Mouse (Mus musculus) regulatory T cell (primary cell): Measurements from ENCODE around the gene Aatf.

ENCODE experiments used
- in situ Hi-C: fragments of 300-600 bp; cut with MboI, MseI; formaldehyde crosslinking; loops from one replicate; pipeline ENCODE4 v1.15.1; 2025; ENCODE audit warnings: high pct_unique_total_duplicates

The Aatf gene

DNA sequence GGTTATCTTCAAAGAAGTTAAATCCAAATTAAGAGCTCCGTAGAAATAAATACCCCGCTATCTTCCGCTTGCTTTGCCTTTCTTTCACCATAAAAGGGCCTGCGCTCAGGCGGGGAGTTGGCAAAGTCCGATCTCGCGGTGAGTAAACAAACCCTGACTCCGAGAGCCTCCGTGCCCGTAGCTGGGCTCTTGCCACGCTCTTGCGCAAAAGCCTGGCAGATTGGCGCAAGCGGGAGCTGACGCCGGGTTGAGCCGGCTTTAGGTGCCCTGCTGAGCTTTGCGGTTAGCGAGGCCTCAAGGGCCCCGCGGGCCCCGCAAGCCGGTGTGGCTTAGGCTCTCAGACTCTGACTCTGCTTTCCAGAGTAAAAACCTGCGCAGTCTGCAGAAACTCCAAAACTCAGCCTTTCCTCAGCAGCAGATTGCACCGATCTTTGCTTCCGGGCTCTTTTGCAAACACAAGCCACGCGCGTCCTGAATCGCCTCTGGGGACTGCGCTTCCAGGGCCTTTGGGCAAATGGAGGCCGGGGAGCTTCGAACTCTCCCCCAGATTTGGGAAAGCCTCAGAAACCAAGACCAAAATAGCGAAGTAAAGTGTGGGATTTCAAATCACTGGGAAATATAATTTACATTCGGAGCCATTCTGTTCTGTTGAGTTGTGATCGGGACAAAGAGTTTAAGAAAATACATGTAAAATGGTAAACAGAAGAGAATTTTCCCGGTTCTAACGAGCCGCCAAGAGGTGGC, 9.4 kb upstream of the Aatf start:
- in situ Hi-C loops, result no loop called here

DNA sequence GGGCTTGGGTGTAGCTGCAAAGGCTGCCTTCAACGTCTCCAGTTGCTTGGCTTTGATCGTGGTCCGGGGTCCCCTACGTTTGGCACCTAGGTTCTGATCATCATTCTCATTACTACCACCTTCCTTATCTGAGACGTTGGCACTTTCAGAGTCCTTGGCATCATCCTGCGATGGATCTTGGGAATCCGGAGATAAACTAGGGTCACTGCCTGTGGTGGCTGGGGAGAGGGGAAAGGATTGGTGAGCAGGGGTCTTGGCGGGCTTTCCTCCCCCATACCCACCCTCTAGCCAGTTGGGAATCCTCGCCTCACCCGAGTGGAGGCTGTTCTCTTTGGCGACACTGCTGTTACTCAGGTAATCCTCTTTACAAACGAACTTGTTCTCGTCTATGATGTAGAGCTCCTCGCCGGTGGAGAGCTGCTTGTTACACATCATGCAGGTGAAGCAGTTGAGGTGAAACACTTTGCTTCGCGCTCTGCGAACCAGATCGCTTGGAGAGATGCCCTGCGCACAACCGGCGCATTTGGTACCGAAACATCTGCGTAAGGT, 8.5 kb upstream of the Aatf start:
- in situ Hi-C loops, result no loop called here

DNA sequence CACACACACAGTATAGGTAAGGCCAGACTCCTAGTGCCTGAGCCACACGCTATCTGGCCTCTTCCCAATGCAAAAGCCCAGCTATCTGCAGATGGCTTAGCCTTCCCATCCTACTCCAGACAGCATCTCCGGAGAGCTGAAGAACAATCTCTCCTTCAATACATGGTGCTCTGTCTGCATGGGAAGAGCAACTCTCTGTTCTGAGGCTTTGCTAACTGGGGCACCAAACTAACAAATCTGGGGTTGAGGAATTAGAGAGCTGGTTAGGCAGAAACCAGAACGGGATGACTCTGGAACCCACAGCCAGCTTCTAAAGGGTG, 7.7 kb upstream of the Aatf start:
- in situ Hi-C loops, result no loop called here

DNA sequence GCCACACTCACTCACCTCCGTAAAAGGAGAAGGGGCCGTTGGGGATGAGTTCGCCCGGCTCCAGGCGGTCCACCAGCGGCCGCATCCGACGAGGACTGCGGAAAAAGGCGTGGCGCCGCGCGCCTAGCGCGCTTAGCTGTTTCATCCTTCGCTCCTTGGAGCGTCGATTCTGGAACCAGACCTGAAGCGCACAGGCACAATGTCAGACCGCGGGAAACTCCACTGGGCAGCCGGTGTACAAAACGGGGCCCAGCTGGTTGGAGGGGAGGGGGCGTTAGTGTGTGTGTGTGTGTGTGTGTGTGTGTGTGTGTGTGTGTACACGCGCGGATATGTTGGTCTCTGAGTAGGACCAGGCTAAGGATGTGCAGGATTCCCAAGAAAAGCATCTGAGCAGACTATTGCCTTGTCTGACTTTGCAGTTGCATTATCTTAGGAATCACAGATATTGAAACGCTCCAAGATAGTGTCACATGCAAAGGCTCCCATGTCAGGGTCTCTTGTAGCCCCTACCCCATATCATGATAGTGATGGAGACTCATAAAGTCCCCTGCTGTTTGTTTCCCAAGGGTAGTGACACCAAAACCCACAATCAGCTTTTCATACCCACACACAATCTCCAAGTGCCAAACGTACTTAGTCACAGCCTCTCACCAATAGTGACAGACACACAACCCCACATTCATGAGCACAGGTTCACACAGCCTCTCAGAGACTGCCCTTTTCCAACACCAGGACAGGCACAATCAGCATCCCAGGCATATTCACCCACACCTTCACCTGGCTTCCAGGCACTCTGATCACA, 7.1 kb upstream of the Aatf start:
- in situ Hi-C loops, result no loop called here

DNA sequence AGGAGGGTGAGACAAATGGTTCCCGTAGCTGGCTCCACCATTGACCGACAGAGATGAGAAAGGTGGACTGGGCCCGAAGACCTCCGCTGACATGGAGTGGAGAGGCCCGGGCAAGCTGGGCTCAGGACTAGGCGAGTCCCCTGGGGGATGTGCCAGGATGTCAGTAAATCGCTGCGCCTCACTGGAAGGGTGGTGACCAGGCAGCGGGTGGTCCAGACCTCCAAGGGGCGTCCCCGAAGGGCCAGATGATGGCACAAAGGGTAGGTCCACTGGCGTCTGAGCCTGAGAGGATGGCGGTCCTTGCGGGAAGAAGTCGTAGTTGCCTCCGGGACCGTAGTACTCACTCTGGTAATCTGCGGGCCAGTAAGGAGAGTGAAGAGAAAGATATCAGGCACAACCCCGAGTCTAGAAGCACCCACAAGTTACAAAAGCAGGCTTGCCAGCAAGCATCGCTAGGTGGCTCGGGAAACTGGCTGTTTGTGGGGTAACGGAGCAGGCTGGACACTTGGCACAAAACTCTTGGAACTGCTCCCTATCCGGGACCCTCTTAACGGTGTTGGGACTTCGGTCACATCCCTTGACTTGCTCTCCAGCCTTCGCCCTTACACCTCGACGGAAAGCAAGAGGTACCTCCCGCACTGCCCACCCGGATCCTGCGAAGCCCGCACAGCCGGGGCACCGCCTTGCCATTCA, 6.4 kb upstream of the Aatf start:
- in situ Hi-C loops, result loop anchor here (10.0 kb wide), 1 partner anchor 375 kb away; no protein-coding TSS in a partner anchor

DNA sequence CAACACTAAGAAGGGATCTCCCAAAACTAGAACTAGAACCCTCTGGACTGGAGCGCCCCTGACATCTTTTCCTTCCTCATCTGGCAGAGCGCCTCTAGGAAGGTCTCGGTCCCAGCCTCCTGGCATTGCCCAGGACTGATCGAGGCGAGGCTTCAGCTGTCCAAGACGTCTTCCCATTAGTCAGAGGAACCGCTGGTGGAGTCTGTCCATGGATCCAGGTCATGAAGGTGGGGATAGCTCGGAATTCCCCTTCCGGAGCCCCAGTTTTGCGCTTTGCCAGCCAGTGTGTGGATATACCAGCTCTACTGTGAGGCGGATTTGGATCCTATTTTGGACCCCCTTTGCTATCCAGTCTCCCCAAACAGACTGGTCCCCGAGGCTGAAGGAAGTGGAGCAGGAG, 5.7 kb upstream of the Aatf start:
- in situ Hi-C loops, result loop anchor here (10.0 kb wide), 1 partner anchor 374 kb away; no protein-coding TSS in a partner anchor

DNA sequence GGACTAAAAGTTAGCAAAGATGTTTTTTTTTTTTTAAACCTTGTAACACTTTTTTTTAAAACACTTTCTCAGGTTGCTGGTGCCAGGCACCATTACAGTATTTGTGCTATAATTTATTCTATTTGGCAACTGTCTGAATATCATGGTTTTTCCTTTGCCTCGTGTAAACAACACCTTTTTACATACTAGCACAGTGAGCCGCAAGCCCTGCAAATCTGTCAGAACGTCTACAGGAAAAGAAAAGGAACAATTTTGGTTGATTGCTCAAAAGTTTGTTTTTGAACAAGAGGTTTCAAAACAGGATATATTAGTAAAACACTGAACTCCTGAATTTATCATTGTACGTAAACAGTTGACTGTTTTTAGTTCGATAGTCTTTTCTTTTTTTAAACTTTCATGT, 4.9 kb upstream of the Aatf start:
- in situ Hi-C loops, result loop anchor here (10.0 kb wide), 1 partner anchor 373 kb away; no protein-coding TSS in a partner anchor

DNA sequence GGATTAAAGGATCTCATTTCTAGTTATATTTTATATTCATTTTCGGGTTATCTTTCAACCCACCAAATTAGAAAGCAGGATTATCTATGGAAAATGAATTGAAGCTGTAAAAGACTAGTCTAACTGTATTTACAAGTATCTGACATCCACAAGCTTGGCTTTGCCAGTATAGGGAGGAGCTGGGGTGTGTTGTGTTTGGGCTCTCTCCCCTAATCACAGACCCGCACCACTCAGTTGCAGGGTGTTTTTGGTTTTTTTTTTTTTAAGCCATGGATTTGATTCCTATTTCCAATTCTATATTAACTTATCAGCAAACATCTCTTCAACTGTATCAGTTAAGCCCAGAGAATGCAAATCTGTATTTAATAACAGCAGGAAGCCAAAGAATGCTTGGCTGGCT, 4.1 kb upstream of the Aatf start:
- in situ Hi-C loops, result loop anchor here (10.0 kb wide), 1 partner anchor 373 kb away; no protein-coding TSS in a partner anchor

DNA sequence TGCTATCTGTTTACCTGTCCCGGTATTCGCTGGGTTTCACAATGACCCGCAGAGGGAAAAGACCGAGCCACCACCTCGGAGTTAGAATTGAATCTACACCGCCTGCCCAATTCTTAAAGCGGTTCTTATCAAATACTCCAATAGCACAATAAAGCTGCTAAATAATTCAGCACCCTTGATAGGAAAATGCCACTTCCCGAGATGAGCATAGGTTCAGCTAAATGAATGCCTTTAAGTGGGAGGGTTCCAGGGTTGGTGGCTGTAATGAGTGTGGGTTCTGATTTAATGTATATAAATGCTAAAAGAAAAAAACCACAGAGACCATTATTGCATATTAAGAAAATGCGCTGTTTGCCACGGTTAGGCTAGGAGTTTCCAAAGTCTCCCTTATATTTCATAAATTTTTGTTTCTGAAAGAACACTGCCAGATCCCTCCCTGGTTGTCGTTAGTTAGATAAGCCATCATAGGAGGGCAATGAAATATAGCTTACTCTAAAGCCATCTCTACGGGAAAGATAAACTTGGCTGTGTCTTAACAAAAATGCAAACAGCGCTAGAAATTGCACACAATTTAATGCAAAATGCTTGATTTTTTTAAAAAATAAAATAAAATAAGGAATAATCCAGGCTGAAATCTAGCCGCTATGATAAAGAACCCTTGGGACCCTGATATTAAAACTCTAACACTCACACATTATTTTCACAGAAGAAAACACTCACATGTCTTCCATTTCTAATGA, 3.3 kb upstream of the Aatf start:
- in situ Hi-C loops, result loop anchor here (10.0 kb wide), 1 partner anchor 372 kb away; no protein-coding TSS in a partner anchor

DNA sequence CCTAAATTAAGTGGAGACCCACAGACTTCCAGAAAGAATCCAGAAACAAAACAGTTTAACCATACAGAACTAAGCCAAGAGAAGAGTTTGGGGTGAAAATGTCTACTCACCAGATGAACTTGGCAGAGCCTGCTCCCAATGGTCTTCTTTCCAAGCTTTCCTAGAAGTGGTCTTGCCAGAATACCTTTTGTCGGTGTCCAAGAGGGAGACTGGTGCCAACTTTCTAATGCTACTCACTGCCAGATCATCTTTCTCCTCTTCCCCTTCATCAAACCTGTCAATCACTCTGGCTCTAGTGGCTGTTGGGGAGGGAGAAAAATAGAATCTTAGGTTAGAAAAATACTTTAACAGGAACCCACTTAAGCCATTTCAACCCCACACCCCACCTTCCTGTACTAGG, 1.3 kb downstream of the Aatf start:
- in situ Hi-C loops, result loop anchor here (10.0 kb wide), 1 partner anchor 367 kb away; no protein-coding TSS in a partner anchor

DNA sequence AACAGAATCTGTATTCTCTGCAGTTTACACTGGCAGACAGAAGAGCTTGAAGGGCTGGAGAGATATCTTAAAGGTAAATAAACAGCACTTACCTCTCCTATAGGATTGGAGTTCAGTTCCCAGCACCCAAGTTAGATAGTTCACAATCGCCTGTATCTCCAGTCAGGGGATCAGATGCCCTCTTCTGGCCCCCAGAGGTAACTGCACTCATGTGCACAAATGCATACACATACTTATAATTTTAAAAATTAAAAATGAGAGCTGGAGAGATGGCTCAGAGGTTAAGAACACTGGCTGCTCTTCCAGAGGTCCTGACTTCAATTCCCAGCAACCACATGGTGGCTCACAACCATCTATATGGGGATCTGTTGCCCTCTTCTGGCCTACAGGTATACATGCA, 9.0 kb downstream of the Aatf start:
- in situ Hi-C loops, result no loop called here

DNA sequence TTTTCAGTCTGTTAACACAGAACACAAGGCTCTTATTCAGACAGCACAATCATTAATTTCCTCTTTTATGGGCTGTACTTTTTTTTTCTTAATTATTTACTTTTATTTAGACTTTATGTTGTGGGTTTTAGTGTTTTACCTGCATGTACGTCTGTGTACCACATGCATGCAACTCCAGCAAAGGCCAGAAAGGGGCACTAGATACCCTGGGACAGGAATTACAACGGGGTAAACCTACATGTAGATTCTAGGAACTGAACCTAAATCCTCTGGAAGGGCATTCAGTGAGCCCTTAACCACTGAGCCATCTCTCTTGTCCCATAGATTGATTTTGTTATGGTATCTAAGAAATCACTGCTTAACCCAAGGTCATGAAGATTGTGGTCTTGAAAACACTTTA, 15.4 kb downstream of the Aatf start:
- in situ Hi-C loops, result no loop called here

DNA sequence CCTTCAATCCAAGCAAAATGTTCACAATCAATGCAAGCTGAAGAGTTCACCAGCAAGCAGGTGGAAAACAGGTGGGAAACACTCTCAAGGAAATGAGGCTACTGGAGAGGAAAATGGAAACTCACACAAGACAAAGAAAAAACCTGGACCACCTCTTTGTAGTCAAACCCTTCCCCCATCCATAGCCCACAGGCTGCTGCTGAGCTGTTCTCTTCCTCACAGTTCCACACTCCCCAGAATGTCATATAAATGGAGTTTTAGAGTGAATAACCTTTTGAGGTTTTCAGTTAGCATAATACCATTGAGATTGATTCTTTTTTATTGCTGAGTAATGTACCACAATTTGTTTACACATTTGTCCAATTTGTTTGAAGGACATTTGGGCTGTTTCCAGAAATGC, 16.4 kb downstream of the Aatf start:
- in situ Hi-C loops, result no loop called here

DNA sequence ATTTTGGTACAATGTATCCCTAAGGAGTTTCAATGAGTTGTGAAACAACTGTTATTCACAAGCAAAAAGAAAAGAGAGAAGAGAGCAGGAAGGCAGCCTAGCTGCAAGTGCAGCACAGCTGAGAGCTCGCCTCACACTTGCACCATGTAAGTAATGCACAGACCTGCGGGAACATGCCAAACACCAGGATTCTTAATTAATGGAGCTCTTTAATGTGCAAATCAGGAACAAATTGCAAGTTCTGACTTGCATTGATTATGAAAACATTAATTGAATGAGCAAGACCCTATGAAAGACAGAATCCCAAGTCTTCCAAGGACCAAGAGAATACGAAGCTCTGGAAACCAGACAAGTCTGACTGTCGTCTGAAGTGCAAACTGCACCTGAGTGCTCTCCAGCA, 17.5 kb downstream of the Aatf start:
- in situ Hi-C loops, result no loop called here

DNA sequence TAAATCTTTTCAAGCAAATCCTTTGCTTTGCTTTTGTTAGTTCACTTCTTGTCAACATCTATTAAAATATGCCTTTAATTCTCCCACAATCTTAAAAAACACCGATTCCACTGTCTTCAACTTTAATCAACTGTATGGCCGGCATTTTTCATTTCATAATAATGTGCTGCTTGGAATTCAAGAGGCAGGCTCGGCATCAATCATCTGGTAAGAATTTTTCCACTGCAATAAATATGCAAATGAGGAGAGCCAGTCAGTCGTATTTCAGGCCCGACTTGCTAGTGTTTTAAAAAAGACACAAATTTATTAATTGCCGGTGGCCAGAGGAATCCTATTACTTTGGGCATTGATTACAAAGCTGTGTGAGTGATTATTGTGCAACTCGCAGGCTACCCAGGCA, 31.7 kb downstream of the Aatf start:
- in situ Hi-C loops, result no loop called here

DNA sequence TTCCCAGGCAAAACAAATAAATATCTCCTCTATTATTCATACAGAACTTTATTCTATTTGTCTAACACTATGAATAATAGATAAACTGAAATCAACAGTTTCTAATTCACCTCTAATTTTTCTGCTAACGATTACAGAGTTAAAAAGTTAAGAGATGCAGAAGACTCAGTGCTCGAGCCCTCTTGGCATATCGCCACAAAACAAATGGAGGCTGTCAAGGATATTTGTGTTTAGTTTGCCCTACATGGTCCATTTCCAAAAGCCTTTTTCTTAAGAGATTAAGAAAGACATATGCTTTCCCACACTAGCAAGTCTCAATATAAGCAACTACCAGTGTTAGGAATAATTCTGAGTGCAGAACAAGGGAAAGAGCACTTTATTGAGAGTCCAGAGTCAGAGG, 32.9 kb downstream of the Aatf start:
- in situ Hi-C loops, result no loop called here

DNA sequence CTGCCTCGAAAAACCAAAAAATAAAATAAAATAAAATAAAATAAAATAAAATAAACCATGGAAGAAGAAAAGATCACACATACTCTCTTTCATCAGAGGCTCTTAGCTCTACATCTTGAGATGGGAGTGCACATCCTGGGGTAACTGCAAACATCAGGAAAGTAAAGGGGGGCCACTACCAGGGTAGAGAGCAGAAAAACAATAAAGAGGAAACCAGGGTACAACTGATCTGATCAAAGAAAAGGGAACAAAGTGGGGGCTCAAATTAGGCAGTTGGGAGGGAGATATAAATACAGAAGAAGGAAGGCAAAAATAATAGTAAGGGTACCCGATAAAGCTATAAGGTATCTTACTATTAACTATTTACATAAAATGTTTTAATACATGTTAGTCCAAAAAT, 36.7 kb downstream of the Aatf start:
- in situ Hi-C loops, result no loop called here

DNA sequence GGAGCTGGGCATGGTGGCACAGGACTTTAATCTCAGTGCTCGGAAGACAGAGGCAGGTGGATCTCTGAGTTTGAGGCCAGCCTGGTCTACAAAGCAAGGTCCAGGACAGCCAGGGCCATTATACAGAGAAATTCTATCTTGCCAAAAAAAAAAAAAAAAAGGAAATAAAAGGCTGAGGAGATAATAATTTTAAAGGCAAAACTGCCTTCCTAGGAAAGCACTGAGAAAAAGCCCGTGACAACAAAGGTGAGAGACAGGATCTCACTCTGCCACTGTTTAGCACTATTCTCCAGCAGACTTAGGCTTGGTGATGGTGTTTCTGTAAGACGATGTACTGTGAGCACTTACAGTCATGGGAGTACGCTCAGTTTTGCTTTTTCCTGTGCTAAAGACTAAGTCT, 37.3 kb downstream of the Aatf start:
- in situ Hi-C loops, result no loop called here

DNA sequence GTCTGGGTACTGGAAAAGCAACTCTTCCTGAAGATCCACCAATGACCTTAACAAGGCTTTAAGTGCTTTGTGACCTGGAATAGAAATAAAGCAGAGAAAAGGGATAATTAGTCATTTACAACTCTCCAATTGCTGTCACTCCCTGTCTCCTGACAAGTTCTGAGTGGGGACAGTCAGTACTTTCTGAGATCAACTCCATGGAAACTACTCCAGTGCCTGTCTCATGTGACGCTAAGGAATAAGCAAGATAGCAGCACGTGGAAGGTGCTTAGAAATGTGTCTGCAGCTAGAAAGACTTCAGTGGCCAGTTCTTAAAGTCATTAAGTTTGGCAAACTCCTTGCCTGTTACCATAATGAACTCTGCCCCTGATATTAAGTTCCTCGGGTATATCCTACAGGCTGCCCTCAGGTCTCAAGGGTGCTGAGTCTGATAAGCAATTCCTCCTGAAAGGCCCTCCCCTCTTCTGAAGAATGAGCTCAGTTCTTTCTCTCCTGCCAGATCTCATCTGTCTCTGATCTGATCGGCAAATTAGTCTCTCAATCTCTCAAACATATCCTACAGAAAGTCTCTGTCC, 40.1 kb downstream of the Aatf start:
- in situ Hi-C loops, result no loop called here

DNA sequence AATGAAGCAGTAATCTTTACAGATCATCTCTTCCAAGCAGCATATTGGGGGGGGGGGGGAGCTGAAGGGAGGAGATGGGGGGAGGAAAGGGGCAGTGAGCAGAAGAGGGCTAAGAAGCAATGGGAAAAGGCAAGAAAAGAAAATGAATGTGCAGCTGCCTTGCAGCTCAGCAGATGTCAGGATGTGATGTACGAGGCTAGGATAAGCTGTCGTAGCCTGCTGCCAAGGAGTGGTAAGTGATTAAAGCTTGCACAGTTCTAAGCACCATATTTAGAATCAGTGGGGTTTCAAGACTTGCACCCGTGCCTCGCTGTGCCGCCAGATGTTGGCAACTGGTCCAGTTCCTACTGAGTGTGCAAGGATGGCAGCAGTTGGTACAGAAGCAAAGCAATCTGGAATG, 48.8 kb downstream of the Aatf start:
- in situ Hi-C loops, result no loop called here

DNA sequence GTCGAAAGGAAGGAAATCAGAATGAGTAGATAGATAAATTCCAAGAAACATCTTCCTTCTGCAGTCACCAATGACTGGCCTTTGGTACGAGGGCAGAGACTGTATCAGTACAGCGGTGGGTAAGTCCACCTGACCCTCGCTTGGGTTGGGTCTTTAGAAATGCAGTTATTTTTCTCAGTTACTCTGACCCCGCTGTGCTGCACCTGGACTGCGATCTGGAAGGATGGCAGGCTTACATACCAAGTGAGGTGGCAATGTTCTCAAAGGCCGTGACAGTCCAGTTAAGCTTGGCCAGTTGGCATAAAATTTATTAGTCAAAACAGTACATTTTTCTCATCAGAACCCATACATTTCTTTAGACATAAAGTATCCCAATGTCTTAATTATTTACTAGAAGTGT, 59.4 kb downstream of the Aatf start:
- in situ Hi-C loops, result no loop called here
